Mouse (Mus musculus) left cerebral cortex, adult 18-20 months (tissue): ENCODE measurements around the gene Car5a. TPM values are rescaled to one million over a fixed set of nuclear protein-coding genes. Genes with fewer than 3 reads are reported as not detected.

Source experiments
- DNase-seq, 2 experiments: peaks; one replicate each; pipeline ENCODE4 v3.0.0; 2021 to 2022; ENCODE audit warnings: low spot score in 2 of 2, mixed read lengths in 1 of 2
- microRNA-seq, 2 experiments: library from miRNA; unstranded; fragments of <30 nt; microRNA quantifications; one replicate each; pipeline ENCODE4 v1.2.0; 2021
- total RNA-seq, 2 experiments: library from RNA; stranded (reverse); gene quantifications; 2 replicates each; pipeline ENCODE4 v1.2.3; 2021

The Car5a gene
- total RNA-seq, 2 experiments from 2014 or later: 0.33 to 0.35 TPM

DNA sequence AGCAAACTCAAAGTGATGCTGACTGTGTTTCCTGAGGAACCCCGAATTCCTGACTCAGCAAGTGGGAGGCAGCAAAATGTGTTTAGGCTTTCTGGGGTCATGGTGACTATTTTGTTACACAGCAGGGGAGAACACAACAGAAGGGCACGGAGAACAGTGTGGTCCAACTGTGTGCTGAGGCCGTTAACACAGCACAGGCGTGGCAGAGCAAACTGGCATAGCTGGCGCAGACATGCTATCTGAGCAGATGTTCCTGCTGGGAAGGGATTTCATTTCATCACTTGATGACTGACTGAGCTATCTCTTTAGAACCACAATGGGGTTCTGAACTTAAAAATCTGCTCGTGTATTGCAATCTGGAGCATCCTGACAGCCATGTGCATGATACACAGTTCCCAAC, 59.3 kb downstream of the Car5a start:
- no peak for DNase-seq

GRCm38 (mm10) chr8:121885001-121885400, 59.7 kb downstream of the Car5a start:
- no peak for DNase-seq

DNA sequence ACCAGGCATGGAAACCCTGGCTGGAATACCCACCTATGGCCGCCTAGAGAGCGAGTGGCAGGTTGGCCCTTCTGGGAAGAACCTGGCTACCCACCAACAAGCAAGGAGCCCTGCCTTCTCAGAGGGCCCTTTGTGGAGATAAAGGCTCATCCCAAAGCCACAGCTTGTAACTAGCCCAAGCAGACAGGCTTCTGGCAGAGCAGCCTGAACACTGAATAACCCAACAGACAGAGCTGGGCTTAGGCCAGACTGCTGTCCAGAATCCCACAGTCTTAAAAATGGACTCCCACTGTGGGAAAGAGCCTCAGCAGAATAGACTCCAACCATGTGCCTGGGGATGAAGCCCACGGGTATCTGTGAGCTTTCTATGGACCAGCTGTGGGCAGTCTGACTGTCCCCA, 60.5 kb downstream of the Car5a start:
- no peak for DNase-seq

GRCm38 (mm10) chr8:121881921-121882320, 62.8 kb downstream of the Car5a start:
- DNase-seq: no peak

DNA sequence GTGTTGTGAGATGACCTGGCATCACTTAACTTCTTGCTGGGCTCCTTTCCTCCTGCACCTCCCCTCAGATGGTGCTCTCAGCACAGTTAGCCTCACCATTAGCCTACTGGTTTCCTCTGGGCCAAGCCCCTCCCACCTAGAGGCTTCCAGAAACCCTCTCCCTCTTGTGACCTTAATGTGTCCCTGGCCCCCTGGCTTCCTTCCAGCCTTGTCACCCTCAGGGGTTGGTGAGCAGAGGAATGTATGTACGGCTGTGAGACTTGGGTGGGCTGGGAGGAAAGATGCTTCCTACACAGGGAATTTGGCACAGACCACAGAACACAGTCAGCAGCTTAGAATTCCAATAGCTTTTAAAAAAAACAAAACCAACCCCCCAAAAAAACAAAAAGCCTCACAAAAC, 63.9 kb downstream of the Car5a start:
- DNase-seq: no peak

DNA sequence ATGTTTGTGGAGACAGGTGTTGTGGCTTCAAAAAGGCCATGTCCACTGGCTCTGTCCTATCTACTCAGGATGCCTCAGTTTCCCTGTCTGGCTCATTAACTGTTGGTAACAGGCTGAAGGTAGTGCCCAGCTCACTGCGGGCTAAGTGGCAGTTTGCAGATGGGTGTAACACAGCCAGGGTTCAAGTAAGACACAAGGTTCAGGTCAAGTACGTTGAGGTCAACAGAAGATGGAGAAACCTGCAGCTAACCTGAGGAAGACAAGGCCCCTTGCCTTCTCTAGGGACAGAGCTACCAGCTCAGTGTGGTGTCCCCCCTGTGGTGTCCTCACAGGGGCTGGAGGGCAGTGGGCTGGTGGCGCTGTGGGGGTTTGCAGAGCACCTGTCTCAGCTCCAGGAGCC, 65.0 kb downstream of the Car5a start:
- DNase-seq: no peak

DNA sequence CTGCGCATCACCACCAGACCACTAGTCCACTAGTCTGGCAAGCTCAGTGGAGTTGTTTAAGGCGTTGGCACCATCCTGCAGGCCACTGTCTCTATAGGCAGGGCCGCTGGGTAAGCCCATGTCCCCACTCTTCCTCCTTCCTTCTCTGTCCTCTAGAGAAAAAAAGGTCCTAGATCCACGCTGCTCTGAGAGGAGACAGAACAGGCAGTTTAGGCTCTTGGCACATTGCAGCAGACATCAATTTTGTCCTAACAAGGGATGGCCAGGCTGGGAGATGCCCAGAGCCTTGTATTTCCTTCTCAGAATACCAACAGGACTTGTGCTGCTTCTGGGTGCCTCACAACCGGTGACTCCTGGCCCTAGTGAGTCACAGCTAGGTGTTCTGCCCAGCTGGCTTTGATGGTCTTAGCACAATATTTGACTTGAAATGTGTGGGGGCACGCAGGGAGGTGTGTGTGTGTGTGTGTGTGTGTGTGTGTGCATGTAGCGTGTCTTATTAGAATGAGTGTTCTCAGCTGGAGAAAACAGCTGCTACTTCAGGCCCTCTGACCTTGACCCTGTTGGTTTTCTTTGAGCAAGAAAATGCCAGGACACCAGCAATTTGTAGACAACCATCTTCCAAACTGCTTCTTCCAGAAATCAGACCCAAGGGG, 66.8 kb downstream of the Car5a start:
- no peak for DNase-seq

DNA sequence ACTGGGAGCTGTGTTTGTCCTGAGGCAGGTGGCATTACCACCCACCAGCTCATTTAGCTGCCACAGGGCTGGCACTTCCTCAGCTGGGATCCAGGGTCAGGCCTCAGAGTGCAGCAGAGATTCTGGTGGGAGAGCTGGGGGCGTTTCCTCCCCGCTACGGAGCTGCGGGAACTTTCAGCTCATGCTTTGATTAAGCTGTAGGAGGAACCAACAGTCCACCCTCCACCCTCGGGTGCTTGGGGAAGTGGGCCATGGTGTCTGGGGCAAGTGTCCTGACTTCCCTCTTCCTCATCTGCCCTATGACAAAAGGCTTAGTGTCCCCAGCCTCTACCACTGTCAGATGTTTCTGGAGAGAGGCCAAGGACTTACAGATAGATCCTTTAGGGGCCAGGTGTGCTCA, 67.5 kb downstream of the Car5a start:
- DNase-seq: no peak

DNA sequence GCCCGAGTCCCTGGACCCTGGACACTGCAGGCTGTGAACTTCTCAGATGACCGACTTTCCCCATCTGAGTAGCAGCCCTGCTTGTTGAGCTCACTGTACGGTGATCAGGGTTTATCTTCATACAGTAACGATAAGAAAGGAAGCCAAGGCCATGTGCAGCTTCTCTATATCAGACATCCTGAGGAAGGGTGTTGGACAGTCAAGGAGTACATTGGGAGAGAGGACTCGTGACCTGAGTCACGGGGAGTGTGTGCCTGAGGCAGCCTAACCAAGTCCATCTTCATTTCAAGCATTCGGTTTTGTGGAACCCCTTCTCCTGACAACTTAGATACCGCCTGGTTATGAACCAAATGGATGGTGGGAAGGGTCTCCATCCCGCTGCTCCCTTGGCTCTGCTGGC, 69.2 kb downstream of the Car5a start:
- no peak for DNase-seq

GRCm38 (mm10) chr8:121875045-121875444, 69.7 kb downstream of the Car5a start:
- peak in 1 of 2 experiments; percentile 28 for DNase-seq

DNA sequence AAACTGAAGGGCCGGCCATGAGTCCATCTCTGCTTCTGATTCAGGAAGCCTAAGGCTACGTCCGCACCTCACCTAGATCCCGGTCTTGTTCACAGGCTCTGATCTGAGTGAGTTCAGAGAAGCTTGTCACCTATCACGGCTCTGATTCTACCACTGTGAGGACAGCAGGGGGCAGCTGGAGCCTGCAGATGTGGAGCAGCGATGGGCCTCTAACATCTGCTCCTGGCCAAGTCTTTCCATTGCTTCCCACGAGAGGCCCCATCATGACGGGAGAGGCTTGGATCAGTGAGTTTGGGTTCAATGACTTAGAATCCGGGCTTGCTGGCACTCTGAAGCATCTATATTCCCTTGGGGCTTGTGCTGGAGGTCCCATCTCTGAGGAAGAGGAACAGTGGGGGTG, 70.7 kb downstream of the Car5a start:
- no peak for DNase-seq

DNA sequence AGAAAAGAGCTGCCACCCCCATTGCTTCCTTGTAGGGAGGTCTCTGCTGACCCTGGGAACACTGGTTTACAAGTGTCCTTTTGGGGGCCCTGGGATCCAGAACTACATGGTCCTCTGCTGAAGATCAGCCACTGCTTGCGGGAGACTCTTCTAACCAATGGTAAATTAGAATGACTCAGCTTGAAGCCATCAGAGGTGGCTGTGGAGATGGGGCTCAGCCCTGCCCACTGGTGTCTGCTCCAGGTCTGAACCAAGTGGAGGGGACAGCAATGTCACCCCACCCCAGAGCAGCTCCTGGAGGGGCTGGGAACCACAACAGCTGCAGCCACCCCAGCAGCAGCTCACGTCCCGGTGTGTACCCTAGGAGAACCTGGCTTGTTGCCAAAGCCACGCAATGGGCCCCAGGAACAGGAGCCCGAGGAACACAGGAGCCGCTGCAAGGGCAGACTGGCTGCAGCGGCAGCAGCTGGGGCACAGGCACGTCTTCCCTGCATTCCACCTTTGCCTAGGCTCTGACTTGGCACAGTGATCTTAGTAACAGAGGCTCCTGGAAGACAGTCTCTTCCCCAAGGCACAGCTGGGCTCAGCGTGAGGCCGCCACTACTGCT, 72.8 kb downstream of the Car5a start:
- DNase-seq: no peak

- no peak for DNase-seq
Observed at GRCm38 (mm10) chr8:121870190-121870589, 74.5 kb downstream of the Car5a start.

DNA sequence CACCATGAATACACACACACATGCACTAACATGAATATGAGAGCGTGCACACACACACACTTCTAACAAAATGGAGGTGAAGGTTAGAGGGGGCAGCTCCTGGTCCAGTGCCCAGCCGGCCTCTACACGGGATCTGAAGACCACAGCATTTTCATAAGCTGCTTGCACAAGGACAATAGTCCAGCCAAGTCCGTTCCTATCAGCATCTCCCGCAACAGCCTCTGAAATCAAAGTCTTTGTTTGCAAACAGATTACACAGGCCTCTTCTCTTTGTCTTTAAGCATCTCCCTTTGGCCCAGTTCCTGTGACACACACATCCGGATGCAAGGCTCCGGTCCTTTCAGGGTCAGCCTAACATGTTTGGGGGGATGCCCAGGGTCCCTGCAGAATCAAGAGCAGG, 75.8 kb downstream of the Car5a start:
- no peak for DNase-seq

DNA sequence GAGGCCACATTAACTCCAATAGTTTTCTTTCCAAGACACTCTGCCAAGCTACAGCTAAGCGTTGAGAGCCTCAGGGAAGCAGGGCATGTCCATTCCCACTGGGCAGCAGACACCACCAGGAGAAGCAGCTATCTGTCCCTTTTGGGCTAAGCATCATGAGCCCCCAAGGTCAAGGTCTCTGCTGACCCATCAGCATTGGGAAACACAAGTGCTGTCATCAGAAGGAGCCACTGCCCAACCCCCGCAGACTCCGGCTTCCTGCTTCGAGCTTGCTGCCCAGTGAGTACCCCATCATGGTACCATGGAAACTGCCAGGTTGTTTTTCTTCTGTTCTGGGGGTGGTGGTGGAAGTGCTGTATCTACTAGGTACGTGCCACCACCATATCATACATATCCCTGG, 76.5 kb downstream of the Car5a start:
- no peak for DNase-seq

Small RNA genes within 50 kb of the gene (microRNA-seq; reads per million reads assigned to microRNA genes)
- 0.21 to 0.75 reads per million in 2 experiments for gene Mir7237

Other genes starting within 250 kb of the Car5a start
- 100 to 1,000 TPM; 271 to 301 TPM for gene Jph3, start 215.3 kb downstream of the Car5a start, total RNA-seq
- 10 to 100 TPM; 25.8 to 30.5 TPM for gene Klhdc4, start 115.3 kb downstream of the Car5a start, total RNA-seq
- 10 to 100 TPM; 53.0 to 54.4 TPM for gene Slc7a5, start 37.2 kb downstream of the Car5a start, total RNA-seq
- gene Banp, start 4.8 kb upstream of the Car5a start, total RNA-seq: 10 to 100 TPM; 44.5 to 52.3 TPM